Mouse (Mus musculus): Measurements from ENCODE around the gene Siglec1. TPM values are rescaled to one million over a fixed set of nuclear protein-coding genes. Genes with fewer than 3 reads are reported as not detected.

The Siglec1 gene
- polyA plus RNA-seq, 1 experiment from 2014 or later = 0.13 TPM

GRCm38 (mm10) chr2:131096101-131096795 lies 9.7 kb upstream of the Siglec1 start:
- ATAC-seq (ENCODE audit: insufficient number of reproducible peaks, insufficient read depth, low FRiP score, low TSS enrichment, low read depth) = no peak
- Histone ChIP-seq H3K9me3 (no peaks in the 10 kb centered on the region), H3K36me3 (no peaks in the 10 kb centered on the region), H3K4me2 (peak overlapping the region; percentile 43), H3K4me3 (replicated peaks) (0 out of 2 replicates have a peak overlapping the region, but pooled peaks have one; percentile 9), H3K9ac (replicated peaks) (peak overlapping the region; percentile 40), H3K27me3 (no peaks in the 10 kb centered on the region), H3K27ac (peak overlapping the region; percentile 78), H3K4me1 (replicated peaks) (peaks cover 15% of the 10 kb centered on the region)
- WGBS = 8% methylated on average over 9 of the region's 9 CpGs

DNA sequence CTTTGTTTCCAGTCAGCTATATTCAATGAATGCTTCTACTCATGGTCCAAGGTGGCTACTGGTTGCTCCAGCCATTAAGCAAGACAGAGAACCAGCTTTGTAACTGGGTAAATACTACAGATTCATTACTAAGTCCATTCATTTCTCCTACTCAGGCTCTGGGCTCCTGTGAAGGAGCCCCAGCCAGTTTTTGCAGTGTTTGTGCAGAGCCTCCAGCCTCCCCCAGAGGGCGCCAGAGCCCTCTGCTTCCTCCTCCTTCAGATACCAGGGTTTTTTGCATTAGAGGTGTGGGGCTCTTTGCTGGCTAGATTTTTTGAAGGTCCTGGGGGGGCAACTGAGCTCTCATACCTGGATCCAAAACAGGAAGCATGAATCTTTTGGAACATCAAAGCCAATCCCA lies 8.3 kb upstream of the Siglec1 start:
- Histone ChIP-seq H3K9ac (replicated peaks) (no peak overlapping the region), H3K4me1 (replicated peaks) (peaks cover 15% of the 10 kb centered on the region), H3K9me3 (no peaks in the 10 kb centered on the region), H3K27ac (no peak overlapping the region), H3K27me3 (no peaks in the 10 kb centered on the region), H3K4me2 (no peak overlapping the region), H3K4me3 (replicated peaks) (no peak overlapping the region), H3K36me3 (no peaks in the 10 kb centered on the region)
- WGBS = 0% methylated on average over 1 of the region's 1 CpGs
- ATAC-seq (ENCODE audit: insufficient number of reproducible peaks, insufficient read depth, low FRiP score, low TSS enrichment, low read depth) = peak; percentile 45; the same call in 1 of the 2 replicates

GRCm38 (mm10) chr2:131093577-131093976 lies 7.0 kb upstream of the Siglec1 start:
- Histone ChIP-seq H3K9me3 (no peaks in the 10 kb centered on the region), H3K27me3 (no peaks in the 10 kb centered on the region), H3K4me1 (replicated peaks) (peaks cover 15% of the 10 kb centered on the region), H3K27ac (no peak overlapping the region), H3K9ac (replicated peaks) (no peak overlapping the region), H3K4me2 (no peak overlapping the region), H3K4me3 (replicated peaks) (no peak overlapping the region), H3K36me3 (no peaks in the 10 kb centered on the region)
- 85% methylated on average over 5 of the region's 5 CpGs for WGBS
- no peak for ATAC-seq (ENCODE audit: insufficient number of reproducible peaks, insufficient read depth, low FRiP score, low TSS enrichment, low read depth)

- Histone ChIP-seq H3K4me1 (replicated peaks) (no peaks in the 10 kb centered on the region), H3K4me3 (replicated peaks) (no peak overlapping the region), H3K4me2 (no peak overlapping the region), H3K27me3 (no peaks in the 10 kb centered on the region), H3K27ac (no peak overlapping the region), H3K9me3 (no peaks in the 10 kb centered on the region), H3K9ac (replicated peaks) (no peak overlapping the region), H3K36me3 (no peaks in the 10 kb centered on the region)
- 80% methylated on average over 3 of the region's 3 CpGs for WGBS
- no peak for ATAC-seq (ENCODE audit: insufficient number of reproducible peaks, insufficient read depth, low FRiP score, low TSS enrichment, low read depth)
These were observed 4.3 kb upstream of the Siglec1 start for GRCm38 (mm10) chr2:131090852-131091251.

DNA sequence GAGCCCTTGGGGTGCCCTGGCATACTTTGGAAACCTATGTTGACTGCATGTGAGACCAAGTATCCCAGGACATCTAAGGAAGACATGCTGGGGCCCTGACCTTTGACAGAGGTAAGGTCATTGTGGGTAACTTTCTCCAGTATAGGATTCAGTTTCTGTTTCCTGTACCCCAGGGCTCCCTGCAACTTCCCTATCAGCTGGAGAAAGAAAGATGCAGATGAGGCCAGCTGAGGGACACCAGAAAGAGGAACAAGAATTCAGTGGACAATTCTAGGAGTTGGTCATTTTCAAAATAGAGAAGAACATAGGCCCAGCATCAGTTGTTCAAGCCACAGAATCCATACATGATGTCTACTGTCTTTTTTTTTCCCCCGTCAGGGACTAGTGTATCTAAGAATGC lies 3.1 kb upstream of the Siglec1 start:
- H3K4me3 ChIP-seq (replicated peaks) = no peak overlapping the region
- 71% methylated on average over 1 of the region's 1 CpGs for WGBS

DNA sequence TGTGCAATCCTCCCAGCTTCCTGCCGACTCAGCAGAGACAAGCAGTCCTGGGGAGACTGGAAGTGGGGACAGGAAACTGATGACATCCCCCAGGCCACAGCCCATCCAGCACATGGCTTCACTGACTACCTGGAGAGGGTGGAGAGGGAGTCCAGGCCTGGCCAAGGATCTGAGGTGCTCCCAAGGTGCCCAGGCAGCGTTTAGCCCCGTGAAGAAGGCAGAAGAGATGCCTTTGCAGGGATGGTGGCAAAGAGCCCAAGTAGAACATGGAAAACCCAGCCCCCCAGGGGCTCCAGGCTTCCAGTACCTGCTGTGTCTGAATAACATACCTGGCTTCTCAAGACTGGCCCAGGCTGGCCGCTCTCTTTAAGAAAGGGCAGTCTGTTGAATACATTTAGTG lies 2.0 kb upstream of the Siglec1 start:
- Histone ChIP-seq H3K4me3 (replicated peaks) (no peak overlapping the region), H3K4me1 (replicated peaks) (no peaks in the 10 kb centered on the region), H3K27ac (no peak overlapping the region), H3K36me3 (no peaks in the 10 kb centered on the region), H3K27me3 (no peaks in the 10 kb centered on the region), H3K9me3 (no peaks in the 10 kb centered on the region), H3K9ac (replicated peaks) (no peak overlapping the region), H3K4me2 (no peak overlapping the region)
- WGBS = 83% methylated on average over 4 of the region's 4 CpGs
- no peak for ATAC-seq (ENCODE audit: insufficient number of reproducible peaks, insufficient read depth, low FRiP score, low TSS enrichment, low read depth)

More for the DNA sequence above, 3.1 kb upstream of the Siglec1 start:
- Histone ChIP-seq H3K36me3 (no peaks in the 10 kb centered on the region), H3K4me1 (replicated peaks) (no peaks in the 10 kb centered on the region), H3K27ac (no peak overlapping the region), H3K9me3 (no peaks in the 10 kb centered on the region), H3K27me3 (no peaks in the 10 kb centered on the region), H3K9ac (replicated peaks) (no peak overlapping the region), H3K4me2 (no peak overlapping the region)
- ATAC-seq (ENCODE audit: insufficient number of reproducible peaks, insufficient read depth, low FRiP score, low TSS enrichment, low read depth) = no peak

DNA sequence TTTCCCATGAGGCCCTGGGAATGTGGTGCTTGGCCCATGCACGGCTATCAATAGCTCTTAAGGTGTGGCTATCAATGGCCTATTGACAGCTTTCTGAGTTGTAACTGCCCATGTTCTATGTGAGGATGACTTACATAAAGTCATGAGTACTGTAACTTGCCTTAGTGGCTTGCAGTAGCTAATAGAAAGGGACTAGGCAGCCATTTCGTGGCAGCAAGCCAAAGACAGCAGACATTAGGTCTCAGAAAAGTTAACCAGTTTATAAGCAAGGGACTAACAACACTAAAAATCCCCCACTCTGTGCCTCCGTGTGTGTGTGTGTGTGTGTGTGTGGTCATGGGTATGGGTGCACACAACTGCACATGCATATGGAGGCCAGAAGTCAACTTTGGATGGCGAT lies 2.4 kb downstream of the Siglec1 start:
- Histone ChIP-seq H3K4me1 (replicated peaks) (no peaks in the 10 kb centered on the region), H3K4me2 (no peak overlapping the region), H3K27ac (no peak overlapping the region), H3K4me3 (replicated peaks) (no peak overlapping the region), H3K9ac (replicated peaks) (no peak overlapping the region), H3K36me3 (no peaks in the 10 kb centered on the region), H3K27me3 (0 out of 2 replicates have a peak, but pooled peaks cover 5% of the 10 kb centered on the region), H3K9me3 (no peaks in the 10 kb centered on the region)
- ATAC-seq (ENCODE audit: insufficient number of reproducible peaks, insufficient read depth, low FRiP score, low TSS enrichment, low read depth) = no peak
- WGBS = 85% methylated on average over 4 of the region's 4 CpGs

DNA sequence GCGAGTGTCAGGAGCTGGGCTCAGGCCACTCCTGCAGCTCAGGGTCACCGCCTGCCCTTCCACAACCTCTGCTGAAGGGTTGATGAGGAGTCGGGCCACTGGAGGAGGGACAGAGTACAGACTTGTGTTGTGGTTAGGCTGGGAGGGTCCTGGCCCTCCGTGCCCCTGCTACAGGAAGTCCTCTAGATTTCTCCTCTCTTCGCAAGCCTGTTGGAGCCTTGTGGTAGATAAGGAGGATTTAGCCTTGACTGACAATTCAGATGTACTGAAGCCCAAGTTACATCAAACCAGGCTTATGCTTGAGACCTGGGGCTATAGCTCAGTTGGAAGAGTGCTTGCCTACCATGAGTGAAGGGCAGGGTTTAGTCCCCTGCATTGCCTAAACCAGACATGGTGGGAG lies 6.1 kb downstream of the Siglec1 start:
- no peak for ATAC-seq (ENCODE audit: insufficient number of reproducible peaks, insufficient read depth, low FRiP score, low TSS enrichment, low read depth)
- 78% methylated on average over 5 of the region's 5 CpGs for whole genome bisulfite sequencing
- H3K9me3 ChIP-seq = no peaks in the 10 kb centered on the region
- H3K27ac ChIP-seq = no peak overlapping the region
- H3K9ac ChIP-seq (replicated peaks) = no peak overlapping the region
- H3K4me3 ChIP-seq (replicated peaks) = no peak overlapping the region
- no peaks in the 10 kb centered on the region for H3K36me3 ChIP-seq
- H3K4me1 ChIP-seq (replicated peaks) = no peaks in the 10 kb centered on the region
- no peak overlapping the region for H3K4me2 ChIP-seq
- 0 out of 2 replicates have a peak, but pooled peaks cover 8% of the 10 kb centered on the region for H3K27me3 ChIP-seq

- Histone ChIP-seq H3K9me3 (no peaks in the 10 kb centered on the region), H3K27me3 (peaks cover 5% of the 10 kb centered on the region; the same call in 1 of the 2 replicates), H3K4me3 (replicated peaks) (no peak overlapping the region), H3K36me3 (no peaks in the 10 kb centered on the region), H3K27ac (no peak overlapping the region), H3K4me2 (no peak overlapping the region), H3K9ac (replicated peaks) (no peak overlapping the region), H3K4me1 (replicated peaks) (peaks cover 10% of the 10 kb centered on the region; the same call in 1 of the 2 replicates)
- 83% methylated on average over 10 of the region's 10 CpGs for WGBS
- ATAC-seq (ENCODE audit: insufficient number of reproducible peaks, insufficient read depth, low FRiP score, low TSS enrichment, low read depth) = no peak
These were observed 14.0 kb downstream of the Siglec1 start for GRCm38 (mm10) chr2:131072536-131072935.

DNA sequence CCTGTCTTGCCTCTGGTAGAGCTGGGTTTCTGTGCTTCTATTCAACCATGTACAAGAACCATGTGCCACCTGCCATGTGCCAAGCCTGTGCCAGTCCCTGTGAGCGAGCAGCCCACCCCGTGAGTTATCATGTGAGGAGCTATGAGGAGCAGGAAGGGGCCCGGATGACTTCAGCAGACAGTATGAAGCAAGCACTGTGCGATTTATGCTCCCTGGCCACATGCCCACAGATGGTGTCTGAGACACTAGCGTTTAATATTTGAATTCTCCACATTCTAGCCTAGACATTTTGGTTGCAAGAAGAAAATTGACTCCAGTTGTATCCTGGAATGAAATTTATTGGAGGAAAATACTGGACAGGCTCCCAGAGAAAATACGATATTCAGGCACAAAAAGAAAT lies 19.1 kb downstream of the Siglec1 start:
- no peaks in the 10 kb centered on the region for H3K36me3 ChIP-seq
- H3K27ac ChIP-seq = no peak overlapping the region
- no peak overlapping the region for H3K9ac ChIP-seq (replicated peaks)
- H3K4me1 ChIP-seq (replicated peaks) = peaks cover 21% of the 10 kb centered on the region
- 71% methylated on average over 6 of the region's 6 CpGs for WGBS
- ATAC-seq (ENCODE audit: insufficient number of reproducible peaks, insufficient read depth, low FRiP score, low TSS enrichment, low read depth) = no peak
- H3K4me2 ChIP-seq = no peak overlapping the region
- no peak overlapping the region for H3K4me3 ChIP-seq (replicated peaks)
- peaks cover 32% of the 10 kb centered on the region for H3K27me3 ChIP-seq
- no peaks in the 10 kb centered on the region for H3K9me3 ChIP-seq

DNA sequence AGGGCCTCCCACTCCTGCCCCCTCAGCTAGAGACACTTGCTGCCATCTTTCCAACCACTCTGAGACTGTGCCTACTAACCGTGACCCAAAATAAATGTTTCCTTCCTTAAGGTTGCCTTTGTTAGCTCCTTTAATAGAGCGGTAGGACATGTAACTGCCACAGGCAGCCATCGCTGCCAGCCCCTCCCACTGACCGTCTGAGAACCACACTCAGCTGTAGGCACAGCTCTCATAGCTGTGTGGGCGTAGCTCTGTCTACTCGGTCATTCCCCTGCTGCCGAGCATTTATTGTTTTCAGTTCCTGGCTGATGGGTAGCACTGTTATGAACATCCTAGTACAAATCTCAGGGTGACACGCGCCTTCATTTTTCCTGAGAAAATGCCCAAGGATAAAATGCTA lies 20.2 kb downstream of the Siglec1 start:
- Histone ChIP-seq H3K27me3 (peaks cover 43% of the 10 kb centered on the region), H3K4me2 (no peak overlapping the region), H3K4me1 (replicated peaks) (peaks cover 24% of the 10 kb centered on the region), H3K4me3 (replicated peaks) (no peak overlapping the region), H3K36me3 (no peaks in the 10 kb centered on the region), H3K9me3 (0 out of 2 replicates have a peak, but pooled peaks cover 4% of the 10 kb centered on the region), H3K9ac (replicated peaks) (no peak overlapping the region), H3K27ac (no peak overlapping the region)
- ATAC-seq (ENCODE audit: insufficient number of reproducible peaks, insufficient read depth, low FRiP score, low TSS enrichment, low read depth) = no peak
- whole genome bisulfite sequencing = 72% methylated on average over 9 of the region's 9 CpGs

GRCm38 (mm10) chr2:131063404-131063864 lies 23.1 kb downstream of the Siglec1 start, which contains the start of gene Adam33:
TSS of gene Adam33 (minus strand) at chr2:131063814.
- H3K27me3 ChIP-seq = peaks cover 47% of the 10 kb centered on the region
- H3K4me2 ChIP-seq = peak within 1 kb of the TSS; percentile 63
- no peaks in the 10 kb centered on the region for H3K36me3 ChIP-seq
- peak within 1 kb of the TSS; percentile 37; the same call in 1 of the 2 replicates for H3K9ac ChIP-seq (replicated peaks)
- WGBS = 1% methylated on average over 27 of the region's 27 CpGs
- H3K4me1 ChIP-seq (replicated peaks) = peaks cover 39% of the 10 kb centered on the region
- H3K4me3 ChIP-seq (replicated peaks) = peak within 1 kb of the TSS; percentile 33
- H3K27ac ChIP-seq = no peak within 1 kb of the TSS
- ATAC-seq (ENCODE audit: insufficient number of reproducible peaks, insufficient read depth, low FRiP score, low TSS enrichment, low read depth) = peak; percentile 63; the same call in 1 of the 2 replicates
- 0 out of 2 replicates have a peak, but pooled peaks cover 4% of the 10 kb centered on the region for H3K9me3 ChIP-seq

Measured in limb, embryonic 12.5 days (tissue).